Mouse (Mus musculus) left cerebral cortex, adult 11 months (tissue): ENCODE results near the gene Hes5.

Experiments used
- DNase-seq: peaks from one replicate; pipeline ENCODE4 v3.0.0; 2022; ENCODE audit warnings: low spot score

Gene Hes5

DNA sequence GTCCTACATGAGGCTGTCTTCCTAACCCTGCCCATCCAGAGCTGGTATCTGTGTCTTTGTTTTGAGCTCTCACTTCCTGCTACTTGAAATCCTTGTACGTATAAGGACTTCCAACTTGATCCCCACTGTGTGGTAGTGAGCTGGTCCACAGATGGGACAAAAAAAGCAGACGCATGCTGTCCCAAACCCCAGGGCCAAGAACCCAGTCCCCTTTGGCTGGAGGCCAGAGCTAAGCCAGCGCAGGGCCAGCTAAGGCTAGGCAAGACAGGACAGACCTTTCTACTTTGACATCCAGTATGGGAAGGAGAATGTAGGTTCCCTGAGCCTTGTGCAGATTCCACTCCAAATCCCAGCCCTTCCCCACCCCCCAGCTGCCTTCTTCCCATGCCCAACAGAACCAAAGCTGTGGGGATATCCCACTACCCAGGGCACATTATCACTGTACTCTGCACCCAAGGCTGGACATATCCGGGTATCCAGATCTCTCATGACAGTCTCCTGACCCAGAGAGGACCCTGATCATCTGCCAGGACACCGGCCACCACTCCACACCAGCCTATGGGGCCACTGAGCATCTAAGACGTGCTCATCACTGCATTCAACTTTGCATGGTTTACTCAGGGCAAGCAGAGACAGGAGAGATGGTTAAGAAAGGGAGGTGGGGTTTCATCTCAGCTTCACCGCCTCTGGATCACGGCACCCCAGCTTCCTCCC is 50.7 kb downstream of the Hes5 start:
- no peak for DNase-seq
